Mouse (Mus musculus) ES-Bruce4 (cell line): ENCODE data around the gene Vmn2r54. TPM values are rescaled to one million over a fixed set of nuclear protein-coding genes. Genes with fewer than 3 reads are reported as not detected.
"Not testable (repeated sequence)": the region's sequence is repeated elsewhere in the genome, so short reads cannot be mapped to it uniquely, and the experiment has no call there.

Source experiments
- H3K27ac ChIP-seq: 2 replicates; pipeline ENCODE4 v1.5.1; 2012; ENCODE audit warnings: low read length, inconsistent platforms; ENCODE audit not compliant: insufficient read depth
- H3K27me3 ChIP-seq: 2 replicates; pipeline ENCODE4 v1.6.1; 2012; ENCODE audit warnings: mild to moderate bottlenecking, low read length, inconsistent platforms; ENCODE audit not compliant: control insufficient read depth, poor library complexity, insufficient read depth, severe bottlenecking
- H3K36me3 ChIP-seq: 2 replicates; pipeline ENCODE4 v1.6.1; 2012; ENCODE audit warnings: inconsistent platforms, mild to moderate bottlenecking, low read length, moderate library complexity; ENCODE audit not compliant: control insufficient read depth, poor library complexity, insufficient read depth, severe bottlenecking
- H3K4me1 ChIP-seq: one replicate; pipeline ENCODE4 v1.8.1; 2011; ENCODE audit warnings: low read length; ENCODE audit not compliant: control insufficient read depth, insufficient read depth
- H3K4me3 ChIP-seq: 2 replicates; pipeline ENCODE4 v1.5.1; 2011; ENCODE audit warnings: low read depth, mild to moderate bottlenecking, low read length
- H3K9ac ChIP-seq: 2 replicates; pipeline ENCODE4 v1.6.1; 2012; ENCODE audit warnings: low read depth, mild to moderate bottlenecking, inconsistent platforms; ENCODE audit not compliant: poor library complexity, severe bottlenecking
- H3K9me3 ChIP-seq: replicated peaks from 2 replicates; pipeline ENCODE4 v1.6.1; 2012; ENCODE audit warnings: mild to moderate bottlenecking, low read length, inconsistent platforms; ENCODE audit not compliant: control insufficient read depth, poor library complexity, insufficient read depth, severe bottlenecking
- CTCF ChIP-seq: IDR thresholded peaks from one replicate; pipeline ENCODE4 v1.8.1; 2011; ENCODE audit warnings: low read depth, low read length
- EP300 ChIP-seq: IDR thresholded peaks from 2 replicates; pipeline ENCODE4 v1.6.1; 2011; ENCODE audit warnings: low read depth, low read length; ENCODE audit not compliant: insufficient read depth
- POLR2A ChIP-seq: IDR thresholded peaks from one replicate; pipeline ENCODE4 v1.8.1; 2011; ENCODE audit warnings: low read length; ENCODE audit not compliant: insufficient read depth
- polyA plus RNA-seq: library from polyadenylated mRNA; stranded (reverse); fragments of >200 nt; gene quantifications from 2 replicates; pipeline ENCODE4 v1.2.4, GENCODE M21; 2011; ENCODE audit warnings: low read depth; ENCODE audit not compliant: missing spikeins, insufficient read depth, insufficient read length

Vmn2r54 gene
- not detected in 2 replicates for polyA plus RNA-seq

DNA sequence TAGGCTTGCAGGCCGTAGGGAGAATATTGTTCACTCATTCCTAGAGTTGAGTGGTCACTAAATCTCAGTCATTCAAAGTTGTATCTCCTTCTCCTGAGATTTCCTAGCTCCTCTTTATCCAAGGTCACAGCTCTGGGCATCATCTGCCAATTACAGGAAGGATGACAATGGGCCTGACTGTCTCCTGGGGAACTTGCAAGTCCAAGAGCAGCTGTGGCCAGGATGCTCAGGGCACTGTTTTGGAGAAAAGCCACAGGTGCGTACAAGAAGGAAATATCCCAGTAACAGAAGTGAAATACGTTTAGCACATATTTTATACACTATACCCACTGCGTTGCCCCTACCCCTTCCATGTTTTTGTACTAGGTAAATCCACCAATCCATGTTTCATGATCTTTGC is at the start of gene Vmn2r54:
Vmn2r54 (minus strand) TSS at position 101 of the 400 bp plus-strand sequence.
- H3K9ac ChIP-seq, H3K9me3 ChIP-seq, H3K27me3 ChIP-seq, H3K36me3 ChIP-seq, H3K27ac ChIP-seq, H3K4me3 ChIP-seq, H3K4me1 ChIP-seq: not testable (repeated sequence)

DNA sequence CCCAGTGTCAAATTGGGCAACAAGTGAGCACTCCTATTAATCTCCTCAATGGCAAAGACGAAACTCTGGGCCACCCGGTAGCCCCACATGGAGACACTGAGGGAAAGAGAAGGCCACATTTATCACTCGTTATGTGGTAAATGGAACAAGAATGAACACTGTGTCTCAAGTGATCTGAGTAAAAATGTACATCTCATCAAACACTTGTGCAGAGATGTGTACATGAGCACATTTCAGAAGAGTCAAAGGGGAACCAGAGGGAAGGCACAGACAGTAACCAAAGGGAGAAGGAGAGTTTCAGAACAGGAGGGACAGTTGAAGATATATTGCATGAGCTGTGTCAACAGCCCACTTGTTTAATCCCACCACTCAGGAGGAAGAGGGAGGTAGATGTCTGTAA is 44.8 kb upstream of the Vmn2r54 start, which contains the start of gene Vmn2r55:
Vmn2r55 (minus strand) TSS at position 101 of the 400 bp plus-strand sequence.
- not testable (repeated sequence) for H3K27ac ChIP-seq, H3K9ac ChIP-seq, H3K36me3 ChIP-seq, H3K27me3 ChIP-seq, H3K4me1 ChIP-seq, H3K4me3 ChIP-seq, H3K9me3 ChIP-seq

DNA sequence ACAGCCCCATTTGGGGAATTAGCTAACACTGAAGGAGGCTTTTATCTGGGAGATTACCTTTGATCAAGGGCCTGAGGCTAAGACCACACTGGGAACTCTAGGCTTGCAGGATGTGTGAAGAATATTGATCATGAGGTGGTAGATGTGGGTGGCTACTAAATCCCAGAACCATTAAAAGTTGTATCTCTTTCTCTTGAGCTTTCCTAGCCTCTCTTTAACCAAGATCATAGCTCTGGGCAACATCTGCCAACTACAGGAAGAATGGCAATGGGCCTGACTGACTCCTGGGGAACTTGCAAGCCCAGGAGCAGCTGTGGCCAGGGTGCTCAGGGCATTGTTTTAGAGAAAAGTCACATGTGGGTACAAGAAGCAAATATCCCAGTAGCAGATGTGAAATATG is 31.4 kb downstream of the Vmn2r54 start, which contains the start of gene Vmn2r53:
Vmn2r53 (minus strand) TSS at position 101 of the 400 bp plus-strand sequence.
- Histone ChIP-seq H3K9ac (no peak within 1 kb of the TSS), H3K36me3 (no peaks in the 10 kb centered on the region), H3K9me3 (no peaks in the 10 kb centered on the region), H3K4me3 (no peak within 1 kb of the TSS), H3K27me3 (no peaks in the 10 kb centered on the region), H3K27ac (no peak within 1 kb of the TSS), H3K4me1 (no peaks in the 10 kb centered on the region)
- TF ChIP-seq EP300 (no peak), POLR2A (no peak), CTCF (no peak)

Other genes with a start within 250 kb of the Vmn2r54 start
- 2.4 and 2.5 TPM in 2 replicates for gene Zfp551, start 217.6 kb downstream of the Vmn2r54 start, polyA plus RNA-seq
- gene Zfp606, start 162.0 kb downstream of the Vmn2r54 start, polyA plus RNA-seq = 14.0 and 15.2 TPM in 2 replicates
- not detected in 2 replicates for gene 2900092C05Rik, start 127.8 kb downstream of the Vmn2r54 start, polyA plus RNA-seq
- gene Vmn2r53, start 31.5 kb downstream of the Vmn2r54 start, polyA plus RNA-seq = 0.03 and 0.05 TPM in 2 replicates
- gene Vmn2r55, start 44.7 kb upstream of the Vmn2r54 start, polyA plus RNA-seq = not detected in 2 replicates
- 0.07 TPM in 1 of 2 replicates, not detected in the other for gene Vmn2r56, start 94.7 kb upstream of the Vmn2r54 start, polyA plus RNA-seq
- 9.5 and 9.8 TPM in 2 replicates for gene Zscan18, start 163.3 kb upstream of the Vmn2r54 start, polyA plus RNA-seq
- gene Zfp329, start 178.5 kb upstream of the Vmn2r54 start, polyA plus RNA-seq = 11.7 and 12.2 TPM in 2 replicates
- gene Zfp110, start 194.4 kb upstream of the Vmn2r54 start, polyA plus RNA-seq = 29.0 and 36.1 TPM in 2 replicates
- gene Zfp128, start 240.9 kb upstream of the Vmn2r54 start, polyA plus RNA-seq = 1.2 and 1.6 TPM in 2 replicates